Mouse (Mus musculus): ENCODE results near the gene Afm. TPM values are rescaled to one million over a fixed set of nuclear protein-coding genes. Genes with fewer than 3 reads are reported as not detected.

Gene Afm
- total RNA-seq (2023) = not detected

GRCm38 (mm10) chr5:90518356-90519100, at the start of gene Afm:
Afm (plus strand) TSS chr5:90518932.

GRCm38 (mm10) chr5:90490518-90490917, 28.2 kb upstream of the Afm start, which contains the start of gene Afp:
Afp (plus strand) TSS chr5:90490737.

GRCm38 (mm10) chr5:90560743-90561142, 42.0 kb downstream of the Afm start, which contains the start of gene 5830473C10Rik:
5830473C10Rik (plus strand) TSS chr5:90561107.

Other genes with a start within 250 kb of the Afm start
- 163 TPM for gene Ankrd17, start 152.4 kb upstream of the Afm start, total RNA-seq (2023)
- 2.4 TPM for gene Gm9958, start 151.7 kb upstream of the Afm start, total RNA-seq (2023)
- not detected for gene Alb, start 58.0 kb upstream of the Afm start, total RNA-seq (2023)
- gene Afp, start 28.2 kb upstream of the Afm start, total RNA-seq (2023) = 6.5 TPM
- gene 5830473C10Rik, start 42.2 kb downstream of the Afm start, total RNA-seq (2023) = not detected
- gene Rassf6, start 121.7 kb downstream of the Afm start, total RNA-seq (2023) = 0.59 TPM
- not detected for gene Cxcl5, start 240.4 kb downstream of the Afm start, total RNA-seq (2023)
- 4.5 TPM for gene Ppbp, start 249.6 kb downstream of the Afm start, total RNA-seq (2023)

Measured in CD4-positive naive resting alpha-beta T cell, adult 76 days (primary cell).